Mouse (Mus musculus) heart, adult 8-10 months (tissue): ENCODE results near the gene Ap5z1. TPM values are rescaled to one million over a fixed set of nuclear protein-coding genes. Genes with fewer than 3 reads are reported as not detected.

ENCODE experiments used
- DNase-seq: peaks from one replicate; pipeline ENCODE4 v3.0.0; 2022; ENCODE audit warnings: low spot score
- total RNA-seq, 4 experiments: library from RNA; stranded (reverse); gene quantifications; 2 replicates each; pipeline ENCODE4 v1.2.4; 2022

The Ap5z1 gene
- total RNA-seq, 4 experiments from 2014 or later: 4.5 to 8.3 (median 7.1) TPM

DNA sequence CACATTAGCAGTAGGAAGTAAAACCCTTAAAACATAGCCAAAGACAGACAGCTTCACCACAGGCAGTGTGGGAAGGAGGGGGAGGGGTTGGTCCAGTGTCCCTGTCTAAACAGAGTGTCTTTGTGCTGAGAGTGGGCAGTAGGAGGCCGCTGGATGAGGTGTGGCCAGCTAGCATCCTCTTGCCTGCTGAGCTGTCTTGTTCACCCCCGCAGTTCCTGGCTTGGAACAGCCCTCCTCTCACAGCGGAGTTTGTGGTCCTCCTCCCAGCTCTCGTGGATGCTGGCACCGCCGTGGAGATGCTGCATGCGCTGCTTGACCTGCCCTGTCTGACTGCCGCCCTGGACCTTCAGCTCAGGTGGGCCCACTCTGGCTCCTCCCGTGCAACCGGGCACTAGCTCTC is 10.0 kb downstream of the Ap5z1 start:
- DNase-seq: no peak

- DNase-seq: no peak
Measured at GRCm38 (mm10) chr5:142475669-142476068, 11.9 kb downstream of the Ap5z1 start.

GRCm38 (mm10) chr5:142477346-142477745 is 13.6 kb downstream of the Ap5z1 start:
- no peak for DNase-seq

DNA sequence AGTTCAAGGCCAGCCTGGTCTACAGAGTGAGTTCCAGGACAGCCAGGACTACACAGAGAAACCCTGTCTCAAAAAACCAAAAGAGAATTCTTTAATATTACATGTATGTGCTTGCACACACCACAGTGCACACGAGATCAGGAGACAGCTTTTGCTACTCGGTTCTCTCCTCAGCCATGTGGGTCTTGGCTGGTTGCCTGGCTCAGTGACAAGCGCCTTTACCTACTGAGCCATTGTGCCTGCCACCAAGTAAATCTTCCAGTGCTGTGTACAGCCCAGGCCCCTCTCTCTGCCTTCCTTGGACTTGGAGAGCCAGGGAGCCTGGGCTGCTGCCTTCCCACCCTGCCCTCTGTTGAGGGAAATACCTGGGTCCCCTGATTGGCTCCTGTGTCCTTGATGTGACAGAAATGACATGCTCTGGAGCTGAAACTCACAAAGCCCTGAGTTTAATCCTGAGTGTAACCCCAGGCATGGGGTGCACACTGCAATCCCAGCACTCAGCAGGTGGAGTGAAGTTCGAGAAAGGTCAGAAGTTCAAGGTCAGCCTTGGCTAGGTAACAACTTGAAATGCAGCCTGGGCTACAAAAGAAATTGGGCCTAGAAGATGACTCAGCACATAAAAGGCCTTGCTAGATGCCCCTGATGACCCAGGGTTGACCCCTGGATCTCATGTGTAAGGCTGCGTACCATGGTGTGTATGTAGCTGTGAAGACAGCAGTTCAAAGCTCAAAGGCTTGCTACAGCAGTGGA is 14.3 kb downstream of the Ap5z1 start:
- no peak for DNase-seq

- DNase-seq: peak; percentile 73
Measured at GRCm38 (mm10) chr5:142478829-142479435, 15.2 kb downstream of the Ap5z1 start.

GRCm38 (mm10) chr5:142482512-142482911 is 18.8 kb downstream of the Ap5z1 start:
- DNase-seq: no peak

- DNase-seq: no peak
Measured at GRCm38 (mm10) chr5:142483581-142483980, 19.8 kb downstream of the Ap5z1 start.

- DNase-seq: no peak
Measured at GRCm38 (mm10) chr5:142486654-142487053, 22.9 kb downstream of the Ap5z1 start.

GRCm38 (mm10) chr5:142489955-142490707 is 26.4 kb downstream of the Ap5z1 start:
- no peak for DNase-seq

DNA sequence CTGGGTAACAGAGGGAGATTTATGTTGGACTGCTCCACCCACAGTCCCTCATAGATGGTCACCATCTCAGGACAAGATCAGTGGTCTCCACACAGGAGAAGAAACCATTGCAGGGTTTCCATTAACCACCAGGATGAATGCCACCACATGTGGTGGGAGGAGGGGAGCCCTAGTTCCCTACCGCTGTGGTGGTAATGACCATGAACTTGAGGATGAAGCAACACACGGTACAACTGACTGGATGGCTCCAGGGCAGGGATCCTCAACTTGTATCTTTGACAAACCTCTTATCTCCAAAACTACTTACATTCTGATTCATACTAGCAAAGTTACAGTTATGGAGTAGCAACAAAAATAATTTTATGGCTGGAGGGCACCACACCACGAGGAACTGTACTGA is 29.6 kb downstream of the Ap5z1 start:
- no peak for DNase-seq

DNA sequence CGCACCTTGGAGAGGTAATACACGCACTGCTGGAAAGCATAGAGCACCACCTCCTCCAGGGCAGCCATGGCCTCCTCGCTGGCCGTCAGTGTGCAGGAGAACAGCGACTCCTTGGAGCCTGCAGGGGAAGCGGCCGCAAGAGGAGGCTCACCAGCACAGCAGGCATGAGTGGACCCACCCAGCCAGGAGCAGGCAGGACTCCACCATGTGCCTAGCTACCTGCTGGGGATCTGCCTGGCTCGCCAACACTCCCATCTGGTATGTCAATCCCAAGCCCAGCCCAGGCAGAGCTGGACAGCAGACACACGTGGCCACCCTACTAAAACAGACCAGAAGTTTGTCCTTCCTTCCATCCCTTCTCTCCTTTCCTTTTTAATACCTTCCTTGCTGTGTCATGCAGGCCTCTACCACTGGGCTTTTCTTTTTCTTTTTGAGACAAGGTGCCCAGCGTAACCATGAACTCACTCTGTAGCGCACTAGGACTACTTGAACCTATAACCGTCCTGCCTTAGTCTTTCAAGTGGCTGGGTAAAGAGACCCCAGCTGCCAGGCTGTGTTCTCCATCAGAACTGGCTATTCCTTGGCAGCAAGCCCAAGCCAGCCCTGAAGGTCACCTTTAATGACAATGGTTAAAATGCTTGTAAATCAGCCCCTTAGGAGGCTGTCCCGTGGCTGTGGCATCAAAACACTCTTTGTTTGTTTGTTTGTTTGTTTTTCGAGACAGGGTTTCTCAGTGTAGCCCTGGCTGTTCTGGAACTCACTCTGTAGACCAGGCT is 31.8 kb downstream of the Ap5z1 start:
- DNase-seq: no peak

DNA sequence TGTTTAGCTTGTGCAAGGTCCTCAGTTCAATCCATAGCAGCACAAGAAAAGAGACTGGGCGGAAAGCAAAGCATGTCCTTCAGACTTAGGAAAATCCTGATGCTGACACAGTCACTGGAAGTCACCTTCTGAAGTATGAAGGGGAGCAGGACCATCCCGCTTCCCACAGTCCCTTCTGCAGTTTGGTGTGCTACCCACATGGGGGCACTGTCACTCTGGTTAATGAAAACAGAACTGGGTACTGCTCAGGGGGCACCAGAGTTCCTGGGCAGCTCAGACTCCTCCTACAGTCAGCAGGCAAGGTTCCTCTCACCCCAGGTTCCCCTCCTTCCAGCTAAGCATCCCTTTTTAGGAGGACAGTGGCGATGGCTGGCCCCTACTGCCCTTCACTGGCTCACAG is 35.2 kb downstream of the Ap5z1 start:
- DNase-seq: no peak

DNA sequence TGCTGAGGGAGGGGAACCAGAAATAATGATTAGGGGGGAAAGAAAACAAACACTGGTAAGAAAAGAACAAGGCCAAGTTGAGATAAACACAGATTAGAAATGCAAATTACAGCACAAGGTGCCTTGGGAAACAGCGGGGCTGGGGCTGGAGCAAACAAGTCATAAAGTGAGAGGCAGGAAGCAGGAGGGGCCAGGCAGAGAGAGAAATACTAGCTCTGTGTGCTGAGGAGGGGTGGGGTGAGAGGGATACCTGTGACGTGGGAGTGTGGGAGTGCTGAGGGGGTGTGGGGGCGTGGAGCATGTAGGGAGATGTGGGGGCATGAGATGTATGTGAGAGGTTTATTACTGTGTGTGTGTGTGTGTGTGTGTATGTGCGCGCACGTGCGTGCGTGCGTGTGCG is 37.2 kb downstream of the Ap5z1 start:
- no peak for DNase-seq

- peak; percentile 74 for DNase-seq
Measured at GRCm38 (mm10) chr5:142502414-142502813, 38.7 kb downstream of the Ap5z1 start.

DNA sequence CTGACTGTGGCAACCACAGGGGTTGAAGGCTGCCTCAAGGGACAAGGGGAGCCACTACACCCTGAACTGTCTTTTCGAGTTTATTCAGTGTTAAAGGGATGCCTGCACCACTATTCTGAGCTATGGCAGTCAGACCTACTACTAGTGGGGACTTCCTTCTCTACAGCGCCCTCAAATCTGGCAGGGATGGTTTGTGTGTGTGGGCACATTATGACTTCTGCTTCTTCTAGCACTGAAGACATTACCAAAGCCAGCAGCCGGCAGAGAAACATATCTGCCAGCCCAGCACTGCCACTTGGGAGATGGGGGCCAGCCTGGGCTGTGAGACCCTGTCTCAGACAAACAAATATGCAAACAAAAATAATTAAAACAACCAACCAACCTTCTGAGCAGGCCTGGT is 40.4 kb downstream of the Ap5z1 start:
- DNase-seq: no peak

DNA sequence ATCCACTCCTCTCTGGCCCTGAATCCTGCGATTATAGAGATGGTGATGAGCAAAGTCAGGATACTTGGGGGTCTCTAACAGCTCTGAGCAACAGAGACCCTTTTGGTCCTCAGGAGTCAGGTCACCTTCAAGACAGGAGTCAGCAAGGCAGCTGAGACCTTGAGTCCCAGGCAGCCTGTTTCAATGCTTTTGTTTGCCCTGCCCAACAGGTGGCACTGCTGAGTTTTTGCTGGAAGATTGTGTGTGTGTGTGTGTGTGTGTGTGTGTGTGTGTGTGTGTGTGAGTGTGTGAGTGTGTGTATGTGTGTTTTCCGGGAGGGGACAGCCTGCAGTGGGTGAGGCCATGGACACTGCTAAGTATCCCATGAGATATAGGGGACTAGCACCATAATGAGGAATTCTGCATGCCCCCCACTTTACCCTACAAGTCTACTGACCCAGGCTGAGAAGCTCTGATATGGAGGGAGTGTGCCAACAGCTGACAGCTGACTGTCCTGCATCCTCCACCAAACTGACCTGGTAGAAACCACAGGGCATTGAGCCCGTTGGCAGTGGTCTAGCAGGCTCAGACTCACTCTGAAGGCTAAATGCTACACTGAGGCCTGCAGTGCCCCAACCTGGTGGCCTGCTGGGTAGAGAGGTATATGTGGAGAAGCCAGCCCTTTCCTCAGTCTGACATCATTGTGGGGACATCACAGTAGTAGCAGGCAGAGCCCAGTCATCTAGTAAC is 42.1 kb downstream of the Ap5z1 start:
- no peak for DNase-seq

DNA sequence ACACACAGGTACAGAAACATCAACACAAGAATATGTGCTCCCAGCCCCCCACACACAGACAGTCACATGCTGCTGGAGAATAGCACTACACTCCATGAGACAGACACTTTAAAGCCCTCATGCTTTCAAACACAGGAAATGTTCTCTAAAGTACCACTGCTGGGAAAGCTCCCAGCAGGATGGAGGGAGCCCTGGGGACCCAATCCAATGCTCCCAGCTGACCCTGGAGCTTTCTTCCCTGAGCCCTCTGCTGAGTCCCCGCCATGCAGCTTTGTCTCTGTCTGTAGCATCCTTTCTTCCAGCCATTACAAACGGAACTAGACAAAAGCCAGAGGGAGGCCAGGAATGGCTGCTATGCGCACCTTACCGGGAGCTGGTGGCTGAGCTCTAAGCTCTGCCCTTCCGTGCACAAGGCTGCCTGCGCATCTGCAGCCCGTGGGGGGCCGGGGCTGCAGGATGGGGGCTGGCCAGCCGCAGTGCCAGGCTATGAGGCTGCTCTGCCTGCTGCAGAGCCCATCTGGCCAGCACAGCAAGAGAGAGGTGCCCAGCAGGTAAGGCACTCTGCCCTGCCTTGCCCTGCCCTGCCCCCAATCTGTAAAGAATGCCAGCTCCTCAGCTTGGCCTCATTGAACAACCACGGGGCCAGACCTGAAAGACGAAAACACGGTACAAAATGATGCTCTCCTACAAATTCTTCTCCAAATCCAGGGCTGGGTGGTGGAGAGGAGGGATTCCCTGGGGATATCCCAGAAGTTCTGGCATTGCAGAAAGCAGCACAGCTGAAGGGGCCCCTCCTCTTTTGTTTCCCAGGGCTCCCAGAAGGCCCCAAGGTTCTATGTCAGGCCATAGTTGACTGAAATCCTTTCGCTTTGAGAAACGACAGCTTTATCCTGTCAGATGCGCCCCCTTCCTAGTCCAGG is 45.7 kb downstream of the Ap5z1 start:
- DNase-seq: no peak

GRCm38 (mm10) chr5:142510061-142510414 is 46.3 kb downstream of the Ap5z1 start:
- no peak for DNase-seq

- no peak for DNase-seq
Measured at GRCm38 (mm10) chr5:142512112-142512511, 48.4 kb downstream of the Ap5z1 start.

DNA sequence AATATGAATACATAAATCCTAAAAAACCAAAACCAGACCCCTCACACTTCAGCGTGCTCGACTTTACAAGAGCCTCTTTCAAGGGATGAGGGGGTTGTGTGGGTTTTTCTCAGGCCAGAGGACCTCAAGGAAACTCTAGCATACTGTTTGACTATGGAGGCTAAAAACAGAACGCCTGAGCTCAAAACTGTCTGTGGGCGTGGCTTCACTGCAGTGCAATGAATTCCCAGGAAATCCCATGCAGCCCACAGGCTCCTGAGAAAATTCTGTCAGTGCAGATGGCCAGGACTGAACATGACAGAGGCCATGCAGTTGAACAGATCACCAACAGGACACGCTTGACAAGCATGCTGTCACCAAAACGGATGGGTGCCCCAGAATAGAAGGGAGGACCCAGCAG is 55.2 kb downstream of the Ap5z1 start:
- no peak for DNase-seq
